Mouse (Mus musculus) limb, embryonic 14.5 days (tissue): ENCODE results near the gene Arhgap10. TPM values are rescaled to one million over a fixed set of nuclear protein-coding genes. Genes with fewer than 3 reads are reported as not detected.

Experiments
- ATAC-seq: fragments of 200-750 bp; cut with Nextera tagmentation; 2 replicates; pipeline ENCODE4 v1.8.0; 2017; ENCODE audit warnings: low read depth, moderate number of reproducible peaks, moderate TSS enrichment; ENCODE audit not compliant: low FRiP score
- DNase-seq: peaks from one replicate; pipeline ENCODE4 v3.0.0-alpha.2; 2015; ENCODE audit warnings: low spot score
- H3K27ac ChIP-seq: fragments of 300-500 bp; sonication (generic); replicated peaks from 2 replicates; pipeline ENCODE4 v1.5.1; 2014; ENCODE audit warnings: low read depth, mild to moderate bottlenecking, low read length, moderate library complexity, mixed read lengths
- H3K27me3 ChIP-seq: fragments of 300-500 bp; sonication (generic); 2 replicates; pipeline ENCODE4 v1.6.1; 2014; ENCODE audit warnings: low read length, mixed read lengths; ENCODE audit not compliant: control insufficient read depth, insufficient read depth
- H3K36me3 ChIP-seq: fragments of 300-500 bp; sonication (generic); 2 replicates; pipeline ENCODE4 v1.6.1; 2014; ENCODE audit warnings: mild to moderate bottlenecking, low read length, moderate library complexity, mixed read lengths; ENCODE audit not compliant: control insufficient read depth, insufficient read depth
- H3K4me1 ChIP-seq: fragments of 300-500 bp; sonication (generic); 2 replicates; pipeline ENCODE4 v1.6.1; 2014; ENCODE audit warnings: antibody characterized with exemption, low read length, mixed read lengths; ENCODE audit not compliant: control insufficient read depth, insufficient read depth
- H3K4me2 ChIP-seq: fragments of 300-500 bp; sonication (generic); replicated peaks from 2 replicates; pipeline ENCODE4 v1.6.1; 2014; ENCODE audit warnings: low read depth, mild to moderate bottlenecking, low read length, moderate library complexity; ENCODE audit not compliant: severe bottlenecking
- H3K4me3 ChIP-seq: fragments of 300-500 bp; sonication (generic); replicated peaks from 2 replicates; pipeline ENCODE4 v1.5.1; 2014; ENCODE audit warnings: low read length
- H3K9ac ChIP-seq: fragments of 300-500 bp; sonication (generic); 2 replicates; pipeline ENCODE4 v1.6.1; 2014; ENCODE audit warnings: mild to moderate bottlenecking, low read depth, low read length, moderate library complexity; ENCODE audit not compliant: severe bottlenecking
- H3K9me3 ChIP-seq: fragments of 300-500 bp; sonication (generic); 2 replicates; pipeline ENCODE4 v1.6.1; 2016; ENCODE audit warnings: low read length; ENCODE audit not compliant: control insufficient read depth
- POLR2A ChIP-seq: fragments of 200-500 bp; IDR thresholded peaks from 2 replicates; pipeline ENCODE4 v1.8.0; 2012; ENCODE audit warnings: inconsistent platforms, mild to moderate bottlenecking, moderate library complexity, borderline replicate concordance; ENCODE audit not compliant: insufficient read depth, insufficient read length; ENCODE audit errors: extremely low read depth
- WGBS: fragments of 180-500 bp; shearing (Covaris S2); extraction: QIAGEN DNeasy Blood & Tissue Kit; methylation state at CpG from one replicate; pipeline ENCODE4 v1.1.7; 2014; 5-methylcytosine and 5-hydroxymethylcytosine counted together
- polyA plus RNA-seq, 2 experiments: library from polyadenylated mRNA; depleted of rRNA in 1 of 2; stranded (reverse) in 1 of 2; unstranded in 1 of 2; fragments of >200 nt; fragmentation: Nextera tagmentation in 1 of 2; extraction: Ambion mirVana in 1 of 2; gene quantifications; 2 replicates each; pipeline versions ENCODE4 v1.2.1 to v1.2.3; 2012 to 2014

Arhgap10 gene
- polyA plus RNA-seq, 2 experiments = 25.1 to 29.3 TPM

- H3K4me3 ChIP-seq = no peak overlapping the region
- WGBS = 32% methylated on average over 9 of the region's 9 CpGs
- H3K36me3 ChIP-seq = peaks cover 10% of the 10 kb centered on the region; the same call in 1 of the 2 replicates
- H3K4me2 ChIP-seq = peak overlapping the region; percentile 23; the same call in 1 of the 2 replicates
- TF ChIP-seq POLR2A = no peak
- H3K27ac ChIP-seq = peak overlapping the region; percentile 84
- no peaks in the 10 kb centered on the region for H3K27me3 ChIP-seq
- no peaks in the 10 kb centered on the region for H3K9me3 ChIP-seq
- H3K4me1 ChIP-seq = peaks cover 32% of the 10 kb centered on the region
- ATAC-seq (no peak; the same call in 1 of the 2 replicates), DNase-seq (no peak)
- 0 out of 2 replicates have a peak overlapping the region, but pooled peaks have one; percentile 28 for H3K9ac ChIP-seq
Measured at GRCm38 (mm10) chr8:77341329-77341728, 176.4 kb downstream of the Arhgap10 start.

- no peak for DNase-seq
- Histone ChIP-seq H3K36me3 (peaks cover 10% of the 10 kb centered on the region; the same call in 1 of the 2 replicates), H3K9me3 (no peaks in the 10 kb centered on the region), H3K4me3 (no peak overlapping the region), H3K27me3 (no peaks in the 10 kb centered on the region), H3K4me1 (peaks cover 32% of the 10 kb centered on the region), H3K9ac (no peak overlapping the region), H3K4me2 (no peak overlapping the region), H3K27ac (0 out of 2 replicates have a peak overlapping the region, but pooled peaks have one; percentile 48)
- 92% methylated on average over 6 of the region's 6 CpGs for WGBS
- TF ChIP-seq POLR2A = no peak
- ATAC-seq = no peak
Measured at GRCm38 (mm10) chr8:77340046-77340747, 177.6 kb downstream of the Arhgap10 start.

GRCm38 (mm10) chr8:77337272-77337671, 180.5 kb downstream of the Arhgap10 start:
- no peaks in the 10 kb centered on the region for H3K9me3 ChIP-seq
- WGBS = 66% methylated on average over 12 of the region's 12 CpGs
- DNase-seq = no peak
- no peak overlapping the region for H3K4me3 ChIP-seq
- peaks cover 3% of the 10 kb centered on the region; the same call in 1 of the 2 replicates for H3K36me3 ChIP-seq
- H3K9ac ChIP-seq = no peak overlapping the region
- H3K27ac ChIP-seq = no peak overlapping the region
- no peak overlapping the region for H3K4me2 ChIP-seq
- no peak; the same call in 1 of the 2 replicates for ATAC-seq
- TF ChIP-seq POLR2A = no peak
- H3K4me1 ChIP-seq = peaks cover 26% of the 10 kb centered on the region
- H3K27me3 ChIP-seq = no peaks in the 10 kb centered on the region

DNA sequence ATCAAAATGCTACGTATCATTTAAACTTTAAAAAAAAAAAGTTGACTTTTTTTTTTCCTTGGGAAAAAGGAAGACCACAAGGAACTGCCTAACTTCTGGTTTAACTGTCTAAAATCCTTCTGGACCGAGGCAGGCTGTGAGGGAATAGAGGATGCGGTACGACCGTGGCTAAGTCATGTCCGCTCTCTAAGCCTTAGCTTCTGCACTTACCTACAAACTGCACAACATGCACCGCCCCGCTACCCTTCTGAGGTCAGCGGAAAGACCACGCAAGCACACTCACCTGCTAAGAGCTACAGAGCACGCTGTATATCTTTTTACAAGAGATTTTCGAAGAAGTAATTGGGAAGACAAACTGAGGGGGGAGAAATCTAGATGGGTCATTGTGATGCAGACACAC, 186.6 kb downstream of the Arhgap10 start:
- H3K9ac ChIP-seq = no peak overlapping the region
- no peak for ATAC-seq
- no peaks in the 10 kb centered on the region for H3K9me3 ChIP-seq
- no peak overlapping the region for H3K27ac ChIP-seq
- no peak overlapping the region for H3K4me2 ChIP-seq
- H3K36me3 ChIP-seq = no peaks in the 10 kb centered on the region
- no peak overlapping the region for H3K4me3 ChIP-seq
- no peak for DNase-seq
- 85% methylated on average over 12 of the region's 12 CpGs for WGBS
- 0 out of 2 replicates have a peak, but pooled peaks cover 2% of the 10 kb centered on the region for H3K4me1 ChIP-seq
- TF ChIP-seq POLR2A = no peak
- H3K27me3 ChIP-seq = no peaks in the 10 kb centered on the region

DNA sequence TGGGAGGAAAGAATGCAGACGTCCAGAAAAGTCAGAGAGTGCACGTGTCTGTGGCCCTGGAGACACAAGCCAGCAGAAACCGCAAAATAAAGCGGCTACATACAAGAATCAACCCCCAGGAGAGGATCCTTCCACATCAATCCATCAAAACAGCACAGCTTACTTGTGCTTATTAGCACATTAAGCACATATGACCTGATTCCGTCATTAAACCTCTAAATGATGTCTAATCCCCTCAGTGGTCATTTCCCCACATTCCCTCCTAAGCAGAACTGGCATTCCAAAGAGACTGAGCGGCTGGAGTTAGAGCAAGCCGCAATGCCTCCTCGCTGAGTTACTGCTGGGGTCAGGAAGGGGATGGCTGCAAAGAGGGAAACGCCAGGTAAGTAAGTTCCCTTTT, 187.4 kb downstream of the Arhgap10 start:
- no peak for TF ChIP-seq POLR2A
- WGBS = 52% methylated on average over 9 of the region's 9 CpGs
- Histone ChIP-seq H3K4me3 (no peak overlapping the region), H3K9ac (no peak overlapping the region), H3K4me1 (0 out of 2 replicates have a peak, but pooled peaks cover 2% of the 10 kb centered on the region), H3K27ac (no peak overlapping the region), H3K4me2 (no peak overlapping the region), H3K36me3 (no peaks in the 10 kb centered on the region), H3K9me3 (no peaks in the 10 kb centered on the region), H3K27me3 (no peaks in the 10 kb centered on the region)
- no peak for DNase-seq
- ATAC-seq = peak; percentile 41; the same call in 1 of the 2 replicates
